Mouse (Mus musculus) ES-E14 (cell line): ENCODE data around the gene Pgd.
"Not testable (repeated sequence)": the region's sequence is repeated elsewhere in the genome, so short reads cannot be mapped to it uniquely, and the experiment has no call there.

Source experiments
- CHD2 ChIP-seq: IDR thresholded peaks from 2 replicates; pipeline ENCODE4 v1.6.1; 2014; ENCODE audit warnings: mild to moderate bottlenecking, low read depth, low read length, inconsistent platforms
- HCFC1 ChIP-seq: IDR thresholded peaks from 2 replicates; pipeline ENCODE4 v1.6.1; 2012; ENCODE audit warnings: low read length, inconsistent platforms, borderline replicate concordance; ENCODE audit not compliant: insufficient read depth
- MAFK ChIP-seq: IDR thresholded peaks from 2 replicates; pipeline ENCODE4 v1.6.1; 2014; ENCODE audit warnings: mild to moderate bottlenecking, low read depth, low read length, inconsistent platforms; ENCODE audit not compliant: insufficient read depth
- ZC3H11A ChIP-seq: IDR thresholded peaks from 2 replicates; pipeline ENCODE4 v1.6.1; 2012; ENCODE audit warnings: low read depth, mild to moderate bottlenecking, inconsistent platforms, low read length, borderline replicate concordance
- ZNF384 ChIP-seq: IDR thresholded peaks from 2 replicates; pipeline ENCODE4 v1.6.1; 2012; ENCODE audit warnings: low read depth, low read length, inconsistent platforms

DNA sequence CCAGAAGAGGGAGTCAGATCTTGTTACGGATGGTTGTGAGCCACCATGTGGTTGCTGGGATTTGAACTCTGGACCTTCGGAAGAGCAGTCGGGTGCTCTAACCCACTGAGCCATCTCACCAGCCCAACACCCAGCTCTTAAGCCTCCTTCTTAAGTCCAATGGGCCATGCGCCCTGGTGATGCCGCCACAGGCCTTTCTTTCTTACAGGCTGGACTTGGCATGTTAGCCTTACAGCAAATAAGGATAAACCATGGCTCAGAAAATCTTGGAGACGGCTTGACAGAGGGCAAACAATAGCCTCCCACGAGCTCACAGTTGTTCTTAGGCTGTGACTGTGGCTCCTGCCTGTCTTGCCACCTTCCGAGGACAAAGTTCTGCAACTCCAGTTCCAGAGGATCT is 3.4 kb upstream of the Pgd start:
- TF ChIP-seq ZNF384, MAFK, HCFC1, ZC3H11A, CHD2: not testable (repeated sequence)
